Mouse (Mus musculus) urinary bladder, postnatal 25 days (tissue): ENCODE measurements around the gene Ikzf5.
"Not testable (repeated sequence)": the region's sequence is repeated elsewhere in the genome, so short reads cannot be mapped to it uniquely, and the experiment has no call there.

Experiments
- DNase-seq: peaks from one replicate; pipeline ENCODE4 v3.0.0; 2022; ENCODE audit warnings: low spot score

The Ikzf5 gene

DNA sequence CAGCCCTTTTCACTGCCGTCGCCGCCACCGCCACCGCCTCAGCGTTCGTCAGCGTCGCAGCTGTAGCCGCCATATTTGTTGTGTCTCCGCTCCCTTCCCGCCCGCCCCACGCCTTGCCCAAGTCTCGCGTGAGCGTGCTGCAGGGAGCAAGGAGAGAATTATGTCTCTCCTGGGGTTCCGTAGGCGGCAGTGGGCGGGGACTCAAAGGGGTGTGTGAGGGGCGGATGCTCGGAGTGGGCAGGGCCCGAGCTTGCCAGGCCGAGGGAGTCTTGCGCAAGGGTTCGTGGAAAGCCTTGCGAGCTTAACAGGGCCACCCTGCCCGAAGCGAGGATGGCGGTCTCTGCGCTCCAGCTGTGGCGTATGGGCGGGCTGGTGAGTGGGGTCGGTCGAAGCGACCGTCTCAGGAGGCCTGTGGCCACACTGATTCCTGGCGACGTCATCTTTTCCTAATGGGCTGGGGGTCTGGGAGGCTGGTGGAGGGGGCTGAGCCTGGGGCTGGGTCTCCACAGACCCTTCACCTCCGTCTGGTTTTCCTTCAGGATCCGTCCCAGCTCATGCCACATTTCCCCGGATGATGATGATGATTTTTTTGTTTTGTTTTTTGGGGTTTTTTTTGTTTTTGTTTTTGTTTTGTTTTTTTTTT, at the start of gene Ikzf5, which contains the start of gene Acadsb:
Gene Ikzf5 (minus strand): TSS at position 106 of the 643 bp plus-strand sequence.
Gene Acadsb (plus strand): TSS at position 186 of the 643 bp plus-strand sequence.
- DNase-seq, result peak; percentile 99

DNA sequence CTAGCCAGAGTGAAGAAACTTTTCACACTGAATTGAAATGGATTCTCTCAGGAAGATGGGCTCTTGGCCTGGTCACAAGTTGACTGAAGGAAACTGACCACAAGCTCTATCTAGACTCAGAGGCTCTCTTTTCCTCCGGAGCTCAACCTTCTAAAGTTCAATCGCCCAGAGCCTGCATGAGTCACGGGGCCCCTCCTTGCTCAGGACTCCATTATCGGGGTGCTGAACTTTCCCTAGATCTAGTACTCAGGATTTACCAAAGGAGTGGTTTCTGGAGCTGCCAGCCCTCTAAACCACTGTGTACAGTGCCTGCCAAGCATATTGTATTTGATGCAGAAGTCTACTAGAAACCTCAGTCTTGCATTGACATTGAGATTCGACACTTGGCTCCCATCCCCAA, 46.4 kb upstream of the Ikzf5 start:
- DNase-seq, result no peak

DNA sequence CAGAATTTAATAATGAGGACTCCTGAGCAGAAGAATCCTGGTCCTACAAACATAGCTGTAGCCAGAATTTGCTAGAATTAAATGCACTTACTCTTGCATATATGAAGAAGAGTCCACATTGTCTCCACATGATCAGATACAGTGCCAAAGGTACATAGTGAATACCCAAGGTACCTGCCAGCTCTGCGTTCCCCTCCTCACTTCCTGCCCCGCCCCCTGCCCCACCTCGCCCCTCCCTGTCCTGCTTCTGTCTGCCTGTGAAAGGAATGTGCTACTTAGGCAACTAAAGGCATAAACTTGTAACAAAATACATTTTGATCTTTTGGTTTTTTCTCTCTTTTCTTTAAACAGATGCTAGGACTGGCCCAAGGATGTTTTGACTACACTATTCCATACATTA, 26.7 kb upstream of the Ikzf5 start:
- DNase-seq, result no peak

DNA sequence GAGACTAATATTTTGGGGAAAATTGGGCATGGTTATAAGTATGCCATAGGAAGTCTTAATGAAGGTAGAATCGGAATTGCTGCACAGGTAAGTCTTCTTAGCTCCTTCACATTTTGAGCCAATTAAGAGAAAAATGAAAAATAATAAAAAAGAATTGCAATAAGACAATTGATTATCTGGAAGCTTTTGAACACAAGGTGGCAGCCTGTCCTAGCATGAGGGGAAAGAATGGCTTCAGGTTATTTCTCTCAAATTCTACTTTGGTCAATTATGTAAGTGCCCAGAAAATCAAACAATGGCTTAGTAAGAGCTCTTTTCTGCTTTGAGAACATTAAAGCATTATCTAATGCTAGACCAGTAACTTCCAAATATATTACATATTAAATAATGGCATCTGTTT, 24.0 kb upstream of the Ikzf5 start:
- DNase-seq, result no peak

DNA sequence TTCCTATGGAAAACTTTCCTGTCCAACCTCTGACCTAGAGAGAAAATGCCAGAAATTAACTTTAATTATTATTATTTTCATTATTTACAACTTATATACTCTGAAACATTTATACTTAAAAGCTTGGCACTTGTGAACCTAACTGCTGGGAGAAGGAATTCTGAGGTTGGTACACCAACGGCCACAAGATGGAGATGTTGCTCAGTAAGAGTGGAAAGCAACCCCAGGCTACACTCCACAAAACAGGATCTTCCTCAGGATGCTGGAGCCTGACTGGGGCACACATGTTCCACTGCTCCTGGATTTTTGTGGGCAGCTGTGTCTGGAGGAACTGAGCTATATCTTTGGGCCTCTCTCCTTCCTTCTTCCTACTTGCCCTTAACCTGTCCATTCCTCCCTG, 21.9 kb upstream of the Ikzf5 start:
- no peak for DNase-seq

GRCm38 (mm10) chr7:131427331-131427730, 17.0 kb upstream of the Ikzf5 start:
- DNase-seq, result no peak

- DNase-seq, result no peak
These were observed 14.6 kb upstream of the Ikzf5 start for GRCm38 (mm10) chr7:131424912-131425311.

GRCm38 (mm10) chr7:131417605-131418004, 7.3 kb upstream of the Ikzf5 start:
- no peak for DNase-seq

DNA sequence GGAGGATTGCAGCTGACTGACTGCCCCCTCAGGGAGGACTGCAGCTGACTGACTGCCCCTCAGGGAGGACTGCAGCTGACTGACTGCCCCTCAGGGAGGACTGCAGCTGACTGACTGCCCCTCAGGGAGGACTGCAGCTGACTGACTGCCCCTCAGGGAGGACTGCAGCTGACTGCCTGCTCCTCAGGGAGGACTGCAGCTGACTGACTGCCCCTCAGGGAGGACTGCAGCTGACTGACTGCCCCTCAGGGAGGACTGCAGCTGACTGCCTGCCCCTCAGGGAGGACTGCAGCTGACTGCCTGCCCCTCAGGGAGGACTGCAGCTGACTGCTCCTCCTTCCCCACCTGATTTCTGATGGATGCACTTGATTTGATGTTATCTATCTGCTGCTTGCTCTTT, 6.4 kb upstream of the Ikzf5 start:
- DNase-seq, result not testable (repeated sequence)

DNA sequence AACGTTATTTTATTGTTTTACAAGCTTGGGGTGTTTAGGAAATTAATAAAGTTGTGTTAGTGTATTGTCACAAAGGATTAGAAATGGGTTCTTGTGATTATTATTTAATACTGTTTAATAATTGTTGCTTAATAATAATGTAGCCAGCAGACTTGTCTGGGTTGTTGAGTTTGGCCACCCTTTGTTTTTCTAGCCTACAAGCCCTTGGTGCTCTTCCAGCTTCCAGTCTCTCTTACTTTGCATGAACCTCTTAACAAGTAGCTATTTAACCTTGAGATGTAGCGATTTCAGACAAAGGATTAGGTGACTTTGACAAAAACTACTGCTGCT, 1.6 kb upstream of the Ikzf5 start:
- DNase-seq, result no peak

DNA sequence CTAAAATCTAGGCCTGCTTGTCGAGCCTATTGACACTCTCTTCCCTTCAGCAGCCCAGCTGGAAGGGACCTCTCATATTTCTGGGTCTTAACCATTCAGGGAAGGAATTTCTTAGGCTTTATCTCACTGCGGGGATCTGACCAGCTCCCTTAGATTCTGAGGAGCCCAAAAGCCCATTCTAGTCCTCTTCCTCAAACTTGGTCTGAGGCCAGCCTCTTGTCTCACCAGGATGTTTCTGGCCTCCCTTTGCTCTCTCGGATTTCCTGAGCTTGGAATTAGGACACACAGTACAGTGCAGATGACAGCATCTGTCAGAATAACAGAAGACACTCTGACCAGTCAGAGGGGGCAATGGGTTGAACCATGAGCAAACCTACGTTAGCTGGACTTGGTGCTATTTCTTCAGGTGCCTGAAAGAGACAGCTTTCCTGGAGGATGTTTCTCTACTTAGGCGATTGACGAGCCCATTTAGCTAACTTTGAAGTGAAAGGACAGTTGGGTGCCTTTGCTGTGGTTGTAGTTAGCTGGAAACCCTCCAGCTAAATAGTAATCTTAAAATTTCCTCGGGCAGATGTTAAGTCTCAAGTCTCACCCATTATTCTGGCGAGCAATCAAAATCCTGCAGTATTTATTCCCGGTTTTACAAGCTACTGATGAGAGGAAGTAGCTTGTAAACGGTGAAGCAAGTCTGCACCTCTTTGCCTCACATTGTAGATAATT, 1.1 kb upstream of the Ikzf5 start:
- no peak for DNase-seq

DNA sequence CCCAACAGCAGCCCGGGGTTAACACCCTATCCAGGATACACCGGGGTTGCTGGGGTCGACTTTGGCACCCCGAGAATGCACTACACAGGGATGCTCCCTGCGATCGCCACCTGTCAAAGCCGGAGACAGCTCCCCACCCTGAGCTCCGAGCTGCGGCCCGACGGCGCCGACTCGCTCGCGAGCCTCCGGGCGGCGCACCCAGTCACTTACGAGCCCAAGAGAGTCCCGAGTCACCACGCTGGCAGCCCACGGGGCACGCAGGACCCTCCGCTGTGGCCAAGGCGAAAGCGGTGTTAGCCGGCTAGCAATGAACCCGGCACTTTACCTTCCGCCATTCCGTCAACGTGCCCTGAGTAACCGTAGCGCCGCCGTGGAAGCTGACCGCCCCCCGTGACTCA, 334 bp downstream of the Ikzf5 start:
- DNase-seq, result no peak

- DNase-seq, result no peak
These were observed 867 bp downstream of the Ikzf5 start for GRCm38 (mm10) chr7:131409321-131409987.

- not testable (repeated sequence) for DNase-seq
These were observed 18.6 kb downstream of the Ikzf5 start for GRCm38 (mm10) chr7:131391761-131392160.

DNA sequence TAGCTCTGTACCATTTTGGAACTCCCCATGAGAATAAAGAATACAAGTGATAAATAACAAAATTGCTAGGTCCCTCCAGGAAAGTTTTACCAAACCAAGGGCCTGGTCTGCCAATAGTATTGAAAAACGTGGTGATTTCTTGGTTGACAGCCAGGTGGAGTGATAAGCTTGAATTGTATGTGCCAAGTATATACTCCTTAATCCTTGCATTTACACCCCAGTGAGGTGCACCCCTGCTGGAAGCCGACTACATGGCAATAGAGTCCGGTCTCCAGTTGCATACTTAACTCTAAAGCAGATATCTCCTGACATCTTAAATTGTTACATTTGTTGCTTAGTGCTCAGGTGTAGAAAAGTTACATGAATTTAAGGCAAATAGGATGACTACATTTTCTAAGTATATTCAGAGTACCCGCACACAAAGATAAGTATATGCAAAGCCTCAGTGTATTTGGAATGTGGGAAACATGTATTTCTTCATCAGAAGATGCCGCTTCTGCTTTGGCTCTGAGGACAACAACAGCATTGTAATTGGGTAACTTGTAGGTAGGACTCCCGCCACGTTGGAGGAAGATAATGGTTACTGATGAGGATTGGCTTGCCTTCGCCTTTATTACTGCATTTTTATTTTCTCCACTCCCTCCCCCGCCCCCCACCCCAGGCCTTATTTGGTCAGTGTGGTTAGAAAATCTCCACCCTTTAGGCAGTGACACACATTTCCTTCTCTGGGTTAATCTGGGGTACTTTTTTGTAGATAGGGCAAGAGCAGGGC, 38.3 kb downstream of the Ikzf5 start:
- DNase-seq, result no peak

DNA sequence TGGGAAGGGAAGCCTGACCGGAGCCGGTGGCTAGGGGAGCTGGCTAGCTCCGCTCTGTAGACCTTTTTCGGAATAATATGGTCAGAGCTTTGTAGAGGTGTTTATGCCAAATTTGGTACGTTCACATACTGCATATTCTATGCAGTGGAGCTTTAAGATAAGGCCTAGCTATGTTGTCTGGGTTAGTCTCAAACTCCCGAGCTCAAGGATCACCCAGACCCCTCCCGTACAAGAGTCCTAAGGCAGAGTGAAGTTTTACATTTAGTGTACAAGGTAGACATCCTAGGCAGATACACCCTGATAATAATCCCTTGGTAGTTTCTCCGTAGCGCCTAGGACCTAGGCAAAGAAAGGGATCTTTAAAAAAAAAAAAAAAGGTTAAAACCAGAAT, 38.9 kb downstream of the Ikzf5 start:
- no peak for DNase-seq

DNA sequence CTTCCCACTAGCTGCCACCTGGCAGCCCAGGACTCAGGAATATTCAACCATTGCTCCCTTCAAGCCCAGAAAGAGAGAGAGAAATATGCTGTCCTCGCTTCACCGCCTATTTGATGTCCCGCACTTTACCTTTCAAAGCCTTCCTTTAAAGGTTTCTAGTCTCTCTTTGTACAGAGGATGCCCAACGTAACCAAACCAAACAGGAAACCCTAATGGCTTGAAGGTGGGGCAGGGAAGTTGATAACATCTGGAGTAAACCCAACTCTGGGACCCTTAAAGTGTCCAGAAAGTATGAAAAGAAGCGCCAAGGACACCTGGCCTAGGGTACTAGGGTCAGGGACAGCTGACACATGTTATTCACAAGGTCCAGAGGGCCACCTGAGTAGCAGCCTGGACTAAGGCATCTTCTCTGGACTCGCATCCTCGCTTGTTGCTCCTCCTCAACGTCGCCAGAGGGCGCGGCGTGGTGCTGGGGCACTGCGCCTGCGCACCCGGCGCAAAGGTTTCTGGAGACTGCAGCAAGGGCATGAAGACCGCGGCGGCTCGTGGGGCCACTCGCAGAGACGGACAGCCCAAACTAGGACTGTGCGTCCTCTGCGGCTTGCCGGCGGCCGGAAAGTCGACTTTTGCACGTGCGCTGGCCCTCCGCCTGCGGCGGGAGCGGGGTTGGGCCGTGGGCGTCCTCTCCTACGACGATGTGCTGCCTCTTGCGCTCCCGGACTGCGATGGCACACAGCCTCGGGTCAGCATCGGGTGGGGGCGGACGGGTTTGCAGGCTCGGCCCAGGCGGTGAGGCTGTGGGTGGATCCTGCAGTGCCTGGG, 39.5 kb downstream of the Ikzf5 start, which contains the start of gene Pstk:
Gene Pstk (plus strand): TSS at position 494 of the 822 bp plus-strand sequence.
- peak; percentile 87 for DNase-seq

DNA sequence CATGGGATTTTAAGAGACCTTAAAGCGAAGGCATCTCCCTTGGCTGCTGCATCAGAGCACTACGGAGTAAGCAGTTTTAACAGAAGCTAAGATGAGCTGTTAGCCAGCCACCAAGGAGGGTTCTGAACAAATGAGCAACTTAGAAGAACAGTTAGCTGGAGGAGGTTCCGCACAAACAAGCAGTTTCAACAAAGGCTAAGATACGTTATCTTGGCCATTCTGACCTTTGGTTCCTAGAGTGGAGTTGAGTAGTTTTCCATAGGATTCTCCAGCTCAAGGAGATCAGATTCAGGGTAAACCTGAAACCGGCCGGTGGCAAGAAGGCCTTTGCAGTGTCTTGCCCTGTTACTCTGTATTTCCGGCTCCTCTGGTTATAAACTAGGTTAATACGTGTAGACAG, 46.2 kb downstream of the Ikzf5 start:
- no peak for DNase-seq

DNA sequence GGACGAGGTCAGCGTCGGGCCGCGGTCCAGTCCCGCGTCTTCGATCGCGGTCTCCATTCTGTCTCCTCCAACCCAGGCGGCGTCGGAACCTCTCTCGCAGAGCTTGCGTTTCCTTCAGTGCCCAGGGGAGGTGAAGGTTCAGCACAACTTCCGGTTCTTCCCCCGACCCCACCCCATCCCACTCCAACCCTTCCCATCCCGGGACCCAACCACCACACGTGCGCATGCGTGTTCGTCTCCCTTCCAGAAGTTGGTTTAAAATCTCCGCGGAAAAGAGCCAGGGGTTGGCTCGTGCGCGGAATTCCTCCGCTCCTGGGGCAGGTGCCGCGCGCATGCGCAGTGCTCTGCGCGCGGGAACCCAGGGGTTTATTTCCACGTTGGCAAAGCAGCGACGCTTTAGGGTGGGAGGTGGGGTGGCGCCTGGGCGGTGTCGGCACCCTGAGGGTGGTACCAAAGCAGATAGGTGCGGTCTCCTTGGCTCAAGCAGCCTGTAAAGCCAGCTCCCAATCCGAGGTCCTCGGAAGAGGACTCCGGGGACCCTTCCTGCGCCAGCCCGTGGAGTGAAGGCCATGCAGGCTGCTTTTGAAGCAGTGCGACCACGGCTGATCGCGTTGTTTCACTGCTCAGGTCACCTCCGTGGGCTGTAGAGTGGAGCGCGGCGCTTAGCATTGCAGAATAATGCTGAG, 47.6 kb downstream of the Ikzf5 start, which contains the start of gene 2310057M21Rik:
Gene 2310057M21Rik (minus strand): TSS at position 145 of the 686 bp plus-strand sequence.
- peak; percentile 90 for DNase-seq

- no peak for DNase-seq
These were observed 48.1 kb downstream of the Ikzf5 start for GRCm38 (mm10) chr7:131362269-131362614.

GRCm38 (mm10) chr7:131356105-131356504, 54.2 kb downstream of the Ikzf5 start:
- DNase-seq, result no peak
